Mouse (Mus musculus) kidney, adult 11 months (tissue): Measurements from ENCODE around the gene Tunar.

ENCODE experiments used
- DNase-seq: peaks from one replicate; pipeline ENCODE4 v3.0.0; 2022

Gene Tunar

GRCm38 (mm10) chr12:105406008-105406407 is 72.3 kb downstream of the Tunar start:
- DNase-seq, result no peak

DNA sequence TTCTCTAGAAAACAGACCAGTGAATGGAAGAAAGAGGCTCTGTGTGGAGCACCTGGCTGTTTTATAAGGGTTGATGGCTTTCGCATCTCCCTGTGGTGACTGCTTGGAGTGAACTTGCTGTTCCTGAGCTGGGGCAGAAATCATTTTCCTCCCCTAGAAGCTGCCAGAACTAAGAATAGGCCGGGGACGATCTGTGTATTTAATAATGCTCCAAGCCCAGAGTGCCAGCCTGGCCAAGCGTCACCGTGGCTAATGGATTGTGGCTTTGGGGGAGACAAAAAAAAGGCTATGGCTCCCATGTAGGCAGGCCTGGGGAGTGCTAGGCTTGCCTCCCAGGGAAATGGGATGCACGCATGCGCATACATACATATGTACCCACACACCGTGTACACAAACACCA is 80.2 kb downstream of the Tunar start:
- no peak for DNase-seq

GRCm38 (mm10) chr12:105420476-105420875 is 86.8 kb downstream of the Tunar start:
- DNase-seq, result no peak

DNA sequence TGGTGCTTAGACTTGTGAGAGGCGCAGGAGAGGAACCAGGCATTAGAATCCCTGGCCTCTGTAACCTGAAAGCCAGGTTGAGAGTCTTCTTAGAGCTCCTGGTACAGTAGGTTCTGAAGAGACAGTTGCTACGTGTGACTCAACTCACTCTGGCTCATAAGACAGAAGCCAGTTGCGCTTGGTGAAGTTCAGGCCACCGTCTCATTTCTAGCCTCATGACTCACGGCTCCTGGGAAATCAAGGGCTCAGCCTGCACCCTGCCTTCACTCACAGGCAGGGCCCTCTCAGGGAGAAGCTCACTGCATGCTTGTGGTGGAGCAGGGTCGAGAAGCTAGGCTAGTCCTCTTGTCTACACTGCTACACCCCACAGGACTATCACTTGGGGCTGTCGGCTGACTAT is 92.9 kb downstream of the Tunar start:
- DNase-seq, result no peak

GRCm38 (mm10) chr12:105427039-105427757 is 93.5 kb downstream of the Tunar start:
- DNase-seq, result peak; percentile 73

DNA sequence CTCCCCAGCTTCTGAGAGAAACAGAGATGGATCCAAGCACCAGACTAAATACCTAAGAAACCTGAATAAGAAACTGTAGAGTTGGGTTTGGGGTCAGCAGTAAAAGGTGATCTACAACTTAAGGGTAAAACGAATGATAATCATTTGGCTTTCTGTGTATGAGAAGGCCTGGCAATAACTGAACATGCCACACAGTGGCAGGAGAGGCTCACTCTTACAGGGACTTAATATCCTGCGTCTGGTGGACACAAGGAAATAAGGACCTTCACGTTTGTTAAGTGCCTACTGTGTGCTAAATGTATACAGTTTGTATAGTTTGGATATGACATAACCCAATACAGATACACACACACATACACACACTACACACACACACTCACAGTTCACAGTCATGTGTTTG is 98.2 kb downstream of the Tunar start:
- DNase-seq, result no peak

DNA sequence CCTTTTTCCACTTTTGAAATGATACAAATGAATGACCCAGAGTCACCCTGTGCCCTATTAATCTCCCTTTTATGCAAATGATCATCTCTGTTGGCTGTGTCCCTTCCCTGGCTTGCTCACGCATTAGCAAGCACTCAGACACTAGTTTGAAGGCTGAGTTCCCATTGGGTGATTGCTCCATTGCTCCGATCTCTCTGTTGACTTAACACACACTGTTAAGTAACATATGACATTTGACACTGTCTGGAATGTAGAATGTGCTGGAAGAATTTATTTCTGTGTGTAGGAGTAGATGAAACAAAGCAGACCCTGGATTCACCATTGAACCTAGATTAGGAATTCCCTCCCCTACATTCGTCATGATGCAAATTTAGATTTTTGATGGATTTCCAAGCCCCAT is 99.1 kb downstream of the Tunar start:
- DNase-seq, result no peak
